Mouse (Mus musculus): ENCODE measurements at regions not wholly inside any gene's neighbourhood (a gene's known extent, or its start where the extent isn't known, plus 50 kb on each side); places are given as distances from the start of the nearest gene placed in this dataset.

- no peak for TF ChIP-seq USF1 (IDR thresholded peaks at IDR 0.05; ENCODE audit: low read depth, low read length)
- no peak for TF ChIP-seq CTCF (IDR thresholded peaks at IDR 0.05 in 2 of 3, conservative IDR thresholded peaks at IDR 0.05 in 1 of 3; ENCODE audit: control insufficient read depth in 1 of 3, insufficient read depth in 1 of 3, low read depth in 2 of 3, low read length in 3 of 3, poor library complexity in 1 of 3, severe bottlenecking in 1 of 3)
- TF ChIP-seq RCOR1 (IDR thresholded peaks at IDR 0.05; ENCODE audit: low read depth, low read length), result no peak
- no peak for TF ChIP-seq POLR2AphosphoS2 (IDR thresholded peaks at IDR 0.05; ENCODE audit: low read length)
- no peak for TF ChIP-seq E2F4 (IDR thresholded peaks at IDR 0.05; ENCODE audit: borderline replicate concordance, low read depth, low read length)
- no peak for TF ChIP-seq MXI1 (IDR thresholded peaks at IDR 0.05; ENCODE audit: low read depth, low read length)
- TF ChIP-seq ZNF384 (IDR thresholded peaks at IDR 0.05; ENCODE audit: low read depth, low read length), result no peak
- no peak for TF ChIP-seq RAD21 (IDR thresholded peaks at IDR 0.05; ENCODE audit: low read depth, low read length)
- no peak for TF ChIP-seq POLR2A (IDR thresholded peaks at IDR 0.05; ENCODE audit: control insufficient read depth in 1 of 2, insufficient read depth in 1 of 2, low read depth in 1 of 2, low read length in 2 of 2, poor library complexity in 1 of 2)
- TF ChIP-seq EP300 (IDR thresholded peaks at IDR 0.05; ENCODE audit: low read depth in 1 of 2, low read length in 2 of 2), result no peak
- TF ChIP-seq KAT2A (conservative IDR thresholded peaks at IDR 0.05; ENCODE audit: low read depth, low read length), result no peak
These were observed 190.4 kb downstream of the Unc5cl start for GRCm38 (mm10) chr17:48645056-48645455.

All from MEL (cell line).